Mouse (Mus musculus): ENCODE results near the gene Spata20. TPM values are rescaled to one million over a fixed set of nuclear protein-coding genes. Genes with fewer than 3 reads are reported as not detected.

The Spata20 gene
- 0.27 TPM for polyA plus RNA-seq (2021)

GRCm38 (mm10) chr11:94486001-94486400 lies at the start of gene Spata20:
TSS of gene Spata20 (minus strand) at chr11:94486179.
- in situ Hi-C loops (cut with MboI; ENCODE audit: low pct_unique_long_range_greater_than_20kb), result loop anchor here (5.0 kb wide), 2 partner anchors 149 to 359 kb away; no protein-coding TSS in a partner anchor
- ChIA-PET POLR2A (interaction anchor here (0.8 to 1.4 kb wide), 2 partner anchors 138 to 156 kb away, joined by 3 read pairs; no protein-coding TSS in a partner anchor), CTCF (interaction anchor here (0.6 to 5.3 kb wide), 35 partner anchors 9 to 355 kb away, joined by 3 to 56 read pairs (median 4); partner anchors contain the start of genes Ankrd40, Cacna1g and Epn3)
- ATAC-seq, result no peak
- no peaks in the 10 kb centered on the region for H3K27me3 ChIP-seq
- DNase-seq (ENCODE audit: low read depth, low spot score), result no peak
- peak; percentile 99 for TF ChIP-seq CTCF (IDR thresholded peaks at IDR 0.05)

GRCm38 (mm10) chr11:94533171-94533570 lies 47.2 kb upstream of the Spata20 start:
- ChIA-PET POLR2A (interaction anchor here (1.1 kb wide), 1 partner anchor 21 kb away, joined by 3 read pairs; no protein-coding TSS in a partner anchor), CTCF (interaction anchor here (1.1 to 1.8 kb wide), 2 partner anchors 33 to 47 kb away, joined by 3 to 8 read pairs; partner anchors contain the start of genes Epn3 and Spata20)
- in situ Hi-C loops (cut with MboI; ENCODE audit: low pct_unique_long_range_greater_than_20kb), result no loop called here

GRCm38 (mm10) chr11:94528879-94529278 lies 42.9 kb upstream of the Spata20 start:
- DNase-seq (ENCODE audit: low read depth, low spot score) (no peak), ATAC-seq (no peak)
- in situ Hi-C loops (cut with MboI; ENCODE audit: low pct_unique_long_range_greater_than_20kb), result no loop called here
- H3K27me3 ChIP-seq, result no peaks in the 10 kb centered on the region
- ChIA-PET CTCF (interaction anchor here (0.8 kb wide), 1 partner anchor 11 kb away, joined by 3 read pairs; no protein-coding TSS in a partner anchor), POLR2A (no interaction called here)
- TF ChIP-seq CTCF (IDR thresholded peaks at IDR 0.05), result no peak

More at GRCm38 (mm10) chr11:94533171-94533570, 47.2 kb upstream of the Spata20 start:
- ATAC-seq (no peak), DNase-seq (ENCODE audit: low read depth, low spot score) (no peak)
- H3K27me3 ChIP-seq, result no peaks in the 10 kb centered on the region
- no peak for TF ChIP-seq CTCF (IDR thresholded peaks at IDR 0.05)

GRCm38 (mm10) chr11:94526171-94526879 lies 40.3 kb upstream of the Spata20 start:
- H3K27me3 ChIP-seq, result no peaks in the 10 kb centered on the region
- ATAC-seq (no peak), DNase-seq (ENCODE audit: low read depth, low spot score) (no peak)
- CTCF ChIA-PET, result interaction anchor here (0.9 to 1.1 kb wide), 2 partner anchors 13 to 26 kb away, joined by 3 read pairs; partner anchors contain the start of gene Epn3
- POLR2A ChIA-PET, result no interaction called here
- in situ Hi-C loops (cut with MboI; ENCODE audit: low pct_unique_long_range_greater_than_20kb), result no loop called here
- TF ChIP-seq CTCF (IDR thresholded peaks at IDR 0.05), result no peak

- ChIA-PET CTCF (no interaction called here), POLR2A (no interaction called here)
- H3K27me3 ChIP-seq, result no peaks in the 10 kb centered on the region
- DNase-seq (ENCODE audit: low read depth, low spot score) (no peak), ATAC-seq (no peak)
- no peak for TF ChIP-seq CTCF (IDR thresholded peaks at IDR 0.05)
- in situ Hi-C loops (cut with MboI; ENCODE audit: low pct_unique_long_range_greater_than_20kb), result no loop called here
Observed at GRCm38 (mm10) chr11:94521219-94521843, 35.4 kb upstream of the Spata20 start, which contains the start of gene Mycbpap. TSS of gene Mycbpap (minus strand) at chr11:94521742.

GRCm38 (mm10) chr11:94513452-94513851 lies 27.5 kb upstream of the Spata20 start:
- CTCF ChIA-PET, result interaction anchor here (0.9 to 2.7 kb wide), 4 partner anchors 10 to 36 kb away, joined by 3 to 8 read pairs (median 3); partner anchors contain the start of genes Epn3 and Rsad1
- POLR2A ChIA-PET, result interaction anchor here (1.7 kb wide), 1 partner anchor 13 kb away, joined by 4 read pairs; the partner anchor contains the start of gene Epn3
- in situ Hi-C loops (cut with MboI; ENCODE audit: low pct_unique_long_range_greater_than_20kb), result no loop called here
- DNase-seq (ENCODE audit: low read depth, low spot score) (no peak), ATAC-seq (no peak)
- no peaks in the 10 kb centered on the region for H3K27me3 ChIP-seq
- TF ChIP-seq CTCF (IDR thresholded peaks at IDR 0.05), result no peak

GRCm38 (mm10) chr11:94508976-94509375 lies 23.0 kb upstream of the Spata20 start:
- CTCF ChIA-PET, result interaction anchor here (2.0 kb wide), 1 partner anchor 9 kb away, joined by 6 read pairs; the partner anchor contains the start of gene Epn3
- no peak for ATAC-seq
- H3K27me3 ChIP-seq, result no peaks in the 10 kb centered on the region
- POLR2A ChIA-PET, result no interaction called here
- in situ Hi-C loops (cut with MboI; ENCODE audit: low pct_unique_long_range_greater_than_20kb), result no loop called here
- no peak for TF ChIP-seq CTCF (IDR thresholded peaks at IDR 0.05)
- DNase-seq (ENCODE audit: low read depth, low spot score), result no peak

- no peak for TF ChIP-seq CTCF (IDR thresholded peaks at IDR 0.05)
- ChIA-PET CTCF (interaction anchor here (2.5 kb wide), 1 partner anchor 15 kb away, joined by 10 read pairs; the partner anchor contains the start of gene Spata20), POLR2A (no interaction called here)
- DNase-seq (ENCODE audit: low read depth, low spot score) (no peak), ATAC-seq (no peak)
- in situ Hi-C loops (cut with MboI; ENCODE audit: low pct_unique_long_range_greater_than_20kb), result loop anchor here (5.0 kb wide), 1 partner anchor 36 kb away; no protein-coding TSS in a partner anchor
- H3K27me3 ChIP-seq, result no peaks in the 10 kb centered on the region
Observed at GRCm38 (mm10) chr11:94501482-94501881, 15.5 kb upstream of the Spata20 start.

GRCm38 (mm10) chr11:94500362-94500761 lies 14.4 kb upstream of the Spata20 start:
- CTCF ChIA-PET, result interaction anchor here (1.0 to 2.5 kb wide), 11 partner anchors 9 to 211 kb away, joined by 3 to 10 read pairs (median 4); partner anchors contain the start of genes Rsad1 and Spata20
- no peaks in the 10 kb centered on the region for H3K27me3 ChIP-seq
- in situ Hi-C loops (cut with MboI; ENCODE audit: low pct_unique_long_range_greater_than_20kb), result loop anchor here (5.0 kb wide), 1 partner anchor 37 kb away; no protein-coding TSS in a partner anchor
- POLR2A ChIA-PET, result interaction anchor here (0.8 to 1.5 kb wide), 6 partner anchors 9 to 48 kb away, joined by 3 to 5 read pairs (median 4); no protein-coding TSS in a partner anchor
- ATAC-seq (no peak), DNase-seq (ENCODE audit: low read depth, low spot score) (no peak)
- no peak for TF ChIP-seq CTCF (IDR thresholded peaks at IDR 0.05)

GRCm38 (mm10) chr11:94499661-94500152 lies 13.7 kb upstream of the Spata20 start, which contains the start of gene Epn3:
TSS of gene Epn3 (minus strand) at chr11:94499974.
- in situ Hi-C loops (cut with MboI; ENCODE audit: low pct_unique_long_range_greater_than_20kb), result loop anchor here (5.0 kb wide), 1 partner anchor 38 kb away; no protein-coding TSS in a partner anchor
- H3K27me3 ChIP-seq, result no peaks in the 10 kb centered on the region
- CTCF ChIA-PET, result interaction anchor here (1.2 to 2.5 kb wide), 9 partner anchors 10 to 170 kb away, joined by 3 to 10 read pairs (median 4); partner anchors contain the start of genes Rsad1 and Spata20

More at GRCm38 (mm10) chr11:94499661-94500152, 13.7 kb upstream of the Spata20 start, which contains the start of gene Epn3:
- POLR2A ChIA-PET, result interaction anchor here (0.8 to 1.5 kb wide), 7 partner anchors 9 to 178 kb away, joined by 3 to 5 read pairs (median 4); partner anchors contain the start of gene Luc7l3
- no peak for TF ChIP-seq CTCF (IDR thresholded peaks at IDR 0.05)
- DNase-seq (ENCODE audit: low read depth, low spot score) (no peak), ATAC-seq (no peak)

Data from Patski (cell line).